Mouse (Mus musculus): Measurements from ENCODE around the gene Slc39a11.
"Not testable (repeated sequence)": the region's sequence is repeated elsewhere in the genome, so short reads cannot be mapped to it uniquely, and the experiment has no call there.

Gene Slc39a11

GRCm38 (mm10) chr11:113667122-113667521 is 17.2 kb upstream of the Slc39a11 start:
- no peak for DNase-seq (ENCODE audit: low spot score)

GRCm38 (mm10) chr11:113666648-113667047 is 16.8 kb upstream of the Slc39a11 start:
- DNase-seq (ENCODE audit: low spot score) = no peak

- no peak for DNase-seq (ENCODE audit: low spot score)
Measured at GRCm38 (mm10) chr11:113666205-113666604, 16.3 kb upstream of the Slc39a11 start.

DNA sequence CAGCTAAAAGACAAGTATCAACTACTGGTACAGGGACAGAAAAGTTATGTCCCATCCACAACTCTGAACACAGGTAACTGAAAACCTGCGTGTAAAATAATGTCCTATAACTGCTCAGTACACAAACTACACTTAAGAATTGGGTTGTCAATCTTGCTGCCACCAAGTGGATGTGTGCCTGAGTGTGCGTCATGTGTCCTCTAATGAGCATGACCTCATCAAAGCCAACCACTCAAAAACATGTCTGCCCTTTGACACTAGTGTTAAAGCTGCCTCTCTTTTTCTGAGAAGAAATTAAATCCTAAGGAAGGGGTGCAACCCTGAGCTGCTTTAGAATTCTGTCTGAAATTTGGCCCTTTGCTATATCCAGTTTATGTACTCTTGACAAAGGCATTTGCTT is 14.4 kb upstream of the Slc39a11 start:
- DNase-seq (ENCODE audit: low spot score) = no peak

- DNase-seq (ENCODE audit: low spot score) = no peak
Measured at GRCm38 (mm10) chr11:113661835-113662351, 12.0 kb upstream of the Slc39a11 start.

DNA sequence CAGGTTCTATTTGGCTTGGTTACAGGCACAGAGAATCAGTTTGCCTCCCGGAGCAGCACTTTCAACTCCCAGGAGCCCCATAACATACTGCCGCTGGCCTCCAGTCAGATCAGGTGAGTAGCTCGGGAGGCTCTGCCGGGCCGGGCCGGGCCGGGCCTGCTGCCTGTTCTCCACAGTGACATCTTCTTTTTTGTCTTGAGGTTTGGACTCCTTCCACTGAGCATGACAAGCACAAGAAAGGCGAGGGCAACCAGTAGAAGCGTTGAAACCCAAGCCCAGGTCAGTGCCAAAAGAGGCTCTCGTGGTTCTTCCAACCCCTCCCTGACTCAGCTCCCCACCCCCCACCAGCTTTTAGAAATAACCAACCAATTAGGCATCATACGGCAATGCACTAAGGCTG is 11.1 kb upstream of the Slc39a11 start:
- DNase-seq (ENCODE audit: low spot score) = no peak

DNA sequence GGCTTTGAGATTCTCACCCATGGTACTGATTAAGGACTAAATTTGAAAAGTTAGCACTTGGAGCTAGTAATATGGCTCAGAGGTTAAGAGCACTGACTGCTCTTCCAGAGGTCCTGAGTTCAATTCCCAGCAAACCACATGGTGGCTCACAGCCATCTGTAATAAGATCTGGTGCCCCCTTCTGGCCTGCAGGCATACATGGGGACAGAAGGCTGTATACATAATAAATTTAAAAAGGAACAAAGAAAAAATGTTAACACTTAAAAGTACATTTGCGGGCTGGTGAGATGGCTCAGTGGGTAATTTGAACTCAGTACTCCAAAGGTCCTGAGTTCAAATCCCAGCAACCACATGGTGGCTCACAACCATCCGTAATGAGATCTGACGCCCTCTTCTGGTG is 10.3 kb upstream of the Slc39a11 start:
- DNase-seq (ENCODE audit: low spot score) = not testable (repeated sequence)

GRCm38 (mm10) chr11:113658763-113659162 is 8.9 kb upstream of the Slc39a11 start:
- no peak for DNase-seq (ENCODE audit: low spot score)

GRCm38 (mm10) chr11:113658319-113658718 is 8.4 kb upstream of the Slc39a11 start:
- no peak for DNase-seq (ENCODE audit: low spot score)

DNA sequence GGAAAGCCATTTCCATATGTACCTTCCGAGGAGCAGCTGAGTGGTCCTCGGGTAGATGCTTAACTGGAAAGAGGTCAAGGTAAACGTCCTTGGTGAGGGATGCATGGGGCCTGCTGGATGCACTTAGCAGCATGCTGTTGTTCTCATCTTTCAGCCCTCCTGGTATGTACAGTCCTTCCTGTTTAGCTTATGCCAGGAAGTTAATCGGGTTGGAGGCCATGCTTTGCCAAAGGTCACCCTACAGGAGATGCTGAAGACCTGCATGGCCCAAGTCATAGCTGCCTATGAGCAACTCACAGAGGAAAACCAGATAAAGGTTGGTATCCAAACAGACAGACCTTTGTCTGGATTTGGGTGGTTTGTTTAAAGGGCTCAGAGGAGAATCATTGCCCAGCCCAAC is 7.3 kb upstream of the Slc39a11 start:
- no peak for DNase-seq (ENCODE audit: low spot score)

DNA sequence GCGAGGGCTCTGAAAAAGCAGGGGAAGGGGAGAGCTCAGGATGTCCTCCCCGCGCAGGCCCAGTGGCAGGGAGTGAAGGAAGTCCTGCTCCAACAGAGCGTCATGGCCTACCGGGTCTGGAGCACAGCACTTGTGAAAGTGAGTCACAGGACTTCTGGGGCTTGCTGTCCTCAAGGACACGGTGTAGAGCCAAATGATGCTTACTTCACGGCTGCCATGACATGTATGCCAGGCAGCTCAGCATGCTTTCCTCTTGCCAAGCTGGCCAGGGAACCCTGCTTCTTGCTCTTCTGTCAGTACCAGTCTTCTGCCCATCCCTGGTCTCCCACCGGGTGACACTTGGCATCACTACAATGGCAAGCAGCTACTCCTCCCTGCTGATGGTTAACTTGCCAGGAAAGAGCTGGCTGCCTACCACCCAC is 6.6 kb upstream of the Slc39a11 start:
- DNase-seq (ENCODE audit: low spot score) = no peak

DNA sequence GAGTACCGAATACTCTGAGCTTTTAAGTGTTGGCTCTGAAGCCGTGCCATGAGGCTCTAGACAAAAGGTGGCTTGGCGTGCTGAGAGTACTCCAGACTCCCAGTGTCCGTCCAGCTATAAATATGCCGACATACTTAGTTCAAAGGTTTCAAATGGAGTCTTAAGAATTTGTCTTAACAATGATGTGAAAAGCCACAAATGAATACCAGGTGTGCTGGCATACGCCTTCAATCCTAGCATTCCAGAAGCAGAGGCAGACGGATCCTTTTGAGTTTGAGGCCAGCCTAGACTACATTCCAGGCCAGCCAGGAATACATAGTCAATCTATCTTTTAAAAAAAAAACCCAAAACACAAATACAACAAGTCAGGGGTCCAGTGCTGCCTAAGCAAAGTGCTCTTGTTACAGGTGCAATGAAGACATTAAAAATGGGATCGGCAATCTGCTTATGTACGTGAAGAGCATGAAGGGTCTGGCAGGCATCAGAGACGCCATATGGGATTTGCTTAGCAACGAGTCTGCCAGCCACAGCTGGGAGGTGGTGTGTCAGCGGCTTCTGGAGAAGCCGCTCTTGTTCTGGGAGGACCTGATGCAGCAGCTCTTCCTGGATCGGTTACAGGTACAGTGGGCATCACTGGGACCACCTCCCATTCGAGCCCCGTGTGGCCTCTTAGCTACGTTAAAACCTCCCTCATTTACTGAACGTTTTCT is 4.8 kb upstream of the Slc39a11 start:
- DNase-seq (ENCODE audit: low spot score) = no peak

DNA sequence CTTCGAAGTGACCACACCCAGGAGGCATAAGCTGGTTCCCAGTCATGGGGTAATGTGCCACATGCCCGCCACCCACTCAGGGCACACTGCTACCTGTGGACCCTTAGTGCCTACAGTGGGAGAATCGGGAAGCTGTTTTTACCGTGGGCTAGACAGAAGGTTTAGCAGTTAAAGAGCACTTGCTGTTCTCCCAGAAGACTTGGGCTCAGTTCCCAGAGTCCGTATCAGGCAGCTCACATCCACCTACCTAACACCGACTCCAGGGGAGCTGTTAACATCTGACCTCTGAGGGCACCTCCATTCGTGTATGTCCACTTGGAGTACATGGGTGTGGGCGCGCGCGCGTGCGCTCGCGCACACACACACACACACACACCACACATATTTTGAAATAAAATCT is 4.2 kb upstream of the Slc39a11 start:
- no peak for DNase-seq (ENCODE audit: low spot score)

DNA sequence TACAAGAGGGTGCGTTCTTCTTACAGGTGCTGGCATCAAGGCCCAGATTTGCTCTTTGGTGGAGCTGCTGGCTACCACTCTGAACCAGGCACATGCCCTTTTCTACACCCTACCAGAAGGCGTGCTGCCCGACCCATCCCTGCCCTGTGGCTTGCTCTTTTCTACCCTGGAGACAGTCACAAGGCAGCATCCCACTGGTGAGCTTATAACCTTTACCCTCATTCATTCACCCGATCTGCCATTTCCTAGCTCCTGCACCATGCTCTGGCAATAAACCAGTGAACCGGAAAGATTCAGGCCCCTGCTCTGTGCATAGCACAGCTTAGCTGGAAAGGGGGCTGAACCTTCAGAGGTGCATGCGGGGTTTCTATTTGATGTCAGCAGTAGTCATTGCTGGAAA is 2.6 kb upstream of the Slc39a11 start:
- DNase-seq (ENCODE audit: low spot score) = no peak

- DNase-seq (ENCODE audit: low spot score) = peak; percentile 35
Measured at GRCm38 (mm10) chr11:113651907-113652273, 2.0 kb upstream of the Slc39a11 start.

GRCm38 (mm10) chr11:113651206-113651906 is 1.5 kb upstream of the Slc39a11 start:
- no peak for DNase-seq (ENCODE audit: low spot score)

GRCm38 (mm10) chr11:113648690-113649352 is 1.1 kb downstream of the Slc39a11 start, which contains the start of gene Cog1:
Cog1 (plus strand) TSS chr11:113649169.
- no peak for DNase-seq (ENCODE audit: low spot score)

DNA sequence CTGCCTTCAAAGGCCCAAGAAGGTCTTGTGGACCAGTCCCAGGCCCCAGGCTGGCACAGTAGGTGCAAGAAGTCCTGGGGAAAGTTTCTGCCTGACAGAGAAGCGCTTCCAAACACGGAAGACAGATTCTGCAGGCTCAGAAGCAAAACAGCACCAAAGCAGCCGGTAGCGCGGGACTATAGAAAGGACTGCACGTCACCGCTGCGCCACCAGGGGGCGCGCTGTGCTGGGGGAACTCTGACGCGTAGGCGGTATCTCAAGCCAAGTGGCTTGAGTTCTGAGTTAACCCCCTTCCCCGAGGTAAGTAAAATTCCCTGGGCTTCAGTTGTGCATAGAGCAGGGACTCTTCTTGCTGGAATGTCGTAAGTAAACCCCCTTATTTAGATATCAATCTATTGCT is 1.7 kb downstream of the Slc39a11 start:
- DNase-seq (ENCODE audit: low spot score) = peak; percentile 86

DNA sequence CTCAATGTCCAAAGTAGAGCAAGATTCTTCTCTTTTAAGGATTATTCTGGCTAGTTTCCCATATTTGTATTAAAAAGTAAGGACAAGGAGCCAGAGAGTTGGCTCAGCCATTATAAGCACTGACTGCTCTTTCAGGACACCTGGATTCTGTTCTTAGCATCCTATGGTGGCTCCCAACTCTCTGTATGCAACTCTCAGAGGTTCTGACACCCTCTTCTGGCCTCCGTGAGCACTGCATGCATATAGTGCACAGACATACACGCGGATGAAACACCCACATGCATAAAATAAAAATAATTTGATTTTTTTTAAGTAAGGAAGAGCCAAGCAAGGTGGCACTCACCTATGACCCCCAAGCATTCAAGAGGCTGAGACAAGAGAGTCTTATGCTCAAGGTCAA is 4.7 kb downstream of the Slc39a11 start:
- no peak for DNase-seq (ENCODE audit: low spot score)

DNA sequence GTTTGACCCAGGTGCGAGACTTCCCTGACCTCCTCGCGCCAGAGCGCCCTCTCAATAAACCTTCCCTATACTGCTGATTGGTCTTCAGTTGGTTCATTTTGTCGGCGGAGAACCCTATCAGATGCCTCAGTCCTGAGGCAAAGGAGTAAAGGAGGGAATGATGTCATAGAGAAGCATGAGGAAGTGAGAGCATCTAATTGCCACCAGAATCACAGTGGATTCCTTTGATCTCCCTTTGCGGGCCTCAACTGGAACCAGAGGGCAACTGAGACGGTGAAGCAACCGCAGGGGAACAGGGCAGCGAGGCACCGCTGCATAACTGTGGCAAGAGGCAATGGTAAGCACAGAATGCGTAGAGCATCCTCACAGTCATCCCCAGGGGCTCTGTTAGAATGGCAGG is 11.2 kb downstream of the Slc39a11 start:
- DNase-seq (ENCODE audit: low spot score) = no peak

GRCm38 (mm10) chr11:113634699-113635121 is 15.2 kb downstream of the Slc39a11 start:
- DNase-seq (ENCODE audit: low spot score) = no peak

- no peak for DNase-seq (ENCODE audit: low spot score)
Measured at GRCm38 (mm10) chr11:113633398-113633797, 16.5 kb downstream of the Slc39a11 start.

DNA sequence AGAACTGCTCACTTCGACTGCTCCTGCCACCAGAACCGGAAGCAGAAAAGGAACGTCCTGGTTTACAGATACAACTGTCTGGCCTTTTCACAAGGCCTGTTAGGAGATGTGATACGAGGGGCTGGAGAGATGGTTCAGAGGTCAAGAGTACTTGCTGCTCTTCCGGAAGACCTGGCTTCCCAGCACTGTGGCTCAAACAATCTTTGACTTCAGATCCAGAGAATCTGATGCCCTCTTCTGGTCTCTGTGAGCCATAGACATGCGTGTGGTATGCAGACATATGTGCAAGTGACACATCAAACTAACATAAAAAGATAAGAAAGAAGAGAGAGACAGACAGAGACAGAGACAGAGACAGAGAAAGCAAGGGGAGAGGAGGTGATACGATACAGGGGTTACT is 17.6 kb downstream of the Slc39a11 start:
- no peak for DNase-seq (ENCODE audit: low spot score)

Data from urinary bladder, postnatal 14 days (tissue).